Mouse (Mus musculus) liver, adult 2 months (tissue): ENCODE results near the gene Mgme1. TPM values are rescaled to one million over a fixed set of nuclear protein-coding genes. Genes with fewer than 3 reads are reported as not detected.

Experiments
- DNase-seq: peaks from one replicate; pipeline ENCODE4 v3.0.0-alpha.2; 2011; ENCODE audit warnings: low read depth, low spot score; ENCODE audit errors: extremely low read depth
- H3K27ac ChIP-seq: fragments of 200-500 bp; replicated peaks from 2 replicates; pipeline ENCODE4 v1.5.1; 2012; ENCODE audit warnings: low read depth, mild to moderate bottlenecking, control low read depth, inconsistent platforms, low read length; ENCODE audit not compliant: insufficient read depth
- H3K27me3 ChIP-seq: fragments of 200-500 bp; 2 replicates; pipeline ENCODE4 v1.6.1; 2012; ENCODE audit warnings: mild to moderate bottlenecking, moderate library complexity, low read length, inconsistent platforms; ENCODE audit not compliant: control insufficient read depth, insufficient read depth
- H3K36me3 ChIP-seq: fragments of 200-500 bp; 2 replicates; pipeline ENCODE4 v1.6.1; 2012; ENCODE audit warnings: low read length, inconsistent platforms; ENCODE audit not compliant: control insufficient read depth, insufficient read depth
- H3K4me1 ChIP-seq: fragments of 200-500 bp; 2 replicates; pipeline ENCODE4 v1.6.1; 2011; ENCODE audit warnings: low read length; ENCODE audit not compliant: control insufficient read depth, insufficient read depth
- H3K4me3 ChIP-seq: fragments of 200-500 bp; 2 replicates; pipeline ENCODE4 v1.5.1; 2011; ENCODE audit warnings: low read depth, mild to moderate bottlenecking, control low read depth, low read length, moderate library complexity; ENCODE audit not compliant: insufficient read depth
- H3K79me2 ChIP-seq: fragments of 200-500 bp; 2 replicates; pipeline ENCODE4 v1.6.1; 2012; ENCODE audit warnings: inconsistent platforms, mild to moderate bottlenecking, low read length, moderate library complexity; ENCODE audit not compliant: control insufficient read depth, insufficient read depth
- H3K9ac ChIP-seq: fragments of 200-500 bp; 2 replicates; pipeline ENCODE4 v1.6.1; 2012; ENCODE audit warnings: low read depth, mild to moderate bottlenecking, control low read depth, inconsistent platforms, low read length
- CTCF ChIP-seq: fragments of 200-500 bp; IDR thresholded peaks from 2 replicates; pipeline ENCODE4 v1.5.1; 2011; ENCODE audit warnings: low read depth, low read length, control low read depth
- POLR2A ChIP-seq: fragments of 200-500 bp; IDR thresholded peaks from 2 replicates; pipeline ENCODE4 v1.6.1; 2011; ENCODE audit warnings: low read length, control low read depth; ENCODE audit not compliant: insufficient read depth; ENCODE audit errors: extremely low read depth
- WGBS: fragments of 180-500 bp; shearing (Covaris S2); methylation state at CpG from one replicate; pipeline ENCODE4 v1.1.7; 2018; 5-methylcytosine and 5-hydroxymethylcytosine counted together
- polyA plus RNA-seq: library from polyadenylated mRNA; depleted of rRNA; stranded (reverse); fragments of >200 nt; gene quantifications from 2 replicates; pipeline ENCODE4 v1.2.3, GENCODE M21; 2012; rRNA removed
- total RNA-seq: library from RNA; depleted of rRNA; stranded (reverse); fragments of >200 nt; gene quantifications from 2 replicates; pipeline ENCODE4 v1.2.3, GENCODE M21; 2014; rRNA removed

Mgme1 gene
- total and polyA plus RNA-seq, 2 experiments = 3.0 to 7.2 TPM

DNA sequence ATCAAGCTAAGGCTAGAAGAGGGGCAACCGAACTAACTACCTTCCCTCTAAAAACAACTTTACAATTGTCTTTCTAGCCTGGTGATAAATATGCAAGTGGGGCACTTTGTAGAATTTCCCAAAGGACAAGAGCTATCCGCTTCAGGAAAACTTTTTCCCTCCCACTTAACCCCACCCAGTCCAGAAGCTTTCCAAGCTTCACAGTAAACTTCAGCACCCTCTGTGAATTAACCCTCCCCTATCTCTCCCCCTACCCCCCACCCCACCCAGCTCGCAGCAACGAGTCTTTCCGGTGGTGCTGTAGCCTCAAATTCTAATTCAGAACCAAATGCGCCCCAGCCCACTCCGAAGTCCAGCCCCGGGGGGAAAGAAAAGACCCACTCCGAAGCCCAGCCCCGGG, 59.0 kb downstream of the Mgme1 start:
- no peaks in the 10 kb centered on the region for H3K79me2 ChIP-seq
- DNase-seq = no peak
- H3K9ac ChIP-seq = no peak overlapping the region
- TF ChIP-seq POLR2A (no peak), CTCF (no peak)
- no peak overlapping the region for H3K27ac ChIP-seq
- H3K4me3 ChIP-seq = no peak overlapping the region
- WGBS = 20% methylated on average over 10 of the region's 10 CpGs
- H3K4me1 ChIP-seq = peaks cover 4% of the 10 kb centered on the region; the same call in 1 of the 2 replicates
- H3K27me3 ChIP-seq = peaks cover 28% of the 10 kb centered on the region
- no peaks in the 10 kb centered on the region for H3K36me3 ChIP-seq

DNA sequence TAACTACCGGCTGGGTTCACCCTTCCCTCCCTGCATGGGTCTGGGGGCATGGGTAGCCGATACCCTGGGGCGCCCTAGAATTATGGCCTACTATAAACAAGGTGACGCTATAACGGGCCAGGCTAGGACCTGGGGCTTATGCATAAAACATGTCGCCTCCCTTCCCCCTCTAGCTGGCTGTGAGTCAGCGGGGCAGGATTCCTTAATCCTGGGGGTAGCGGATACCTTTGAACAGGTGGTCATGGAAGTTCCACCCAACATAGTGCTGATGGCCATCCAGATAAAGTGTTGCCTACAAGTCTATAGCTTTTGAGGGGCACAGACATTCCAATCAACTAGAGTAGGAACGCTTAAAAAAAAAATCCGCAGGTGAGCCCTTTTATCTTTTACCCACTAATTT, 59.5 kb downstream of the Mgme1 start:
- Histone ChIP-seq H3K27me3 (peaks cover 28% of the 10 kb centered on the region), H3K4me3 (no peak overlapping the region)

DNA sequence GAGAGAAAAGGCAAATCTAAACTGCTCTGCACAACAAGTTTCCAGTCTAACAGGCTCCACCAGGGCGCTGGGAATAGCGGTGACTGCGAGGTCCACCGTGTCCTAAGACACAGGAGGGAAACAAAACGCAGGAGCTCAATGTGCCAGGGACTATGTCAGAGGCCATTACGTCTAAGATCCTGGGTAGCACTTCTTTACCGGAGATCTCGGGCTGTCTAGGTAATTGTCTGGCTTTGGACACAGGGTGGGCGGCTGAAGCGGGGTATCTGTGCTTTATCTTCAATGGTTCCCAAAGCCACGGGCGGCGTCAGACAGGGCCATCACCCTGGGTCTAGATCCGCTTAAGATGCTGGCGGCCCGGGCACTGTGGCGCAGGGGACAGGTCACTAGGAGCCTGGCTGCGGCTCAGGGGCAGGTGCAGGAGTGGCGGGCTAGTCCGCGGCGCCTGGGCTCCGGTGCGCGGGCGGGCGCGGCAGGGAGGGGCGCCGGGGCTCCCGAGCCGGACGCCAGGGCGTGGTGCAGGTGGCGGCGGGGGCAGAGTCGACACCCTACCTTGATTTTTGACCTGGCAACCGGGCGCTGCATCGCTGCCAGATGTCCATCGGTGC, 60.0 kb downstream of the Mgme1 start:
- DNase-seq = no peak
- no peak overlapping the region for H3K9ac ChIP-seq
- H3K4me3 ChIP-seq = peak overlapping the region; percentile 53; the same call in 1 of the 2 replicates
- TF ChIP-seq POLR2A (no peak), CTCF (no peak)
- H3K79me2 ChIP-seq = no peaks in the 10 kb centered on the region
- no peak overlapping the region for H3K27ac ChIP-seq
- no peaks in the 10 kb centered on the region for H3K36me3 ChIP-seq
- H3K27me3 ChIP-seq = peaks cover 28% of the 10 kb centered on the region
- 2% methylated on average over 41 of the region's 41 CpGs for WGBS
- H3K4me1 ChIP-seq = peaks cover 4% of the 10 kb centered on the region; the same call in 1 of the 2 replicates

More for the DNA sequence above, 59.5 kb downstream of the Mgme1 start:
- no peak overlapping the region for H3K9ac ChIP-seq
- peaks cover 4% of the 10 kb centered on the region; the same call in 1 of the 2 replicates for H3K4me1 ChIP-seq
- no peaks in the 10 kb centered on the region for H3K36me3 ChIP-seq
- 15% methylated on average over 10 of the region's 10 CpGs for WGBS
- TF ChIP-seq POLR2A (no peak), CTCF (no peak)
- H3K27ac ChIP-seq = no peak overlapping the region
- H3K79me2 ChIP-seq = no peaks in the 10 kb centered on the region
- no peak for DNase-seq

Other genes starting within 250 kb of the Mgme1 start
- not detected in 2 replicates for gene Banf2, start 237.6 kb upstream of the Mgme1 start, total RNA-seq
- gene Banf2, start 237.6 kb upstream of the Mgme1 start, polyA plus RNA-seq = not detected in 2 replicates
- 60.3 and 62.4 TPM in 2 replicates for gene Snx5, start 243 bp downstream of the Mgme1 start, total RNA-seq
- 17.2 and 21.8 TPM in 2 replicates for gene Snx5, start 243 bp downstream of the Mgme1 start, polyA plus RNA-seq
- gene Ovol2, start 61.5 kb downstream of the Mgme1 start, total RNA-seq = 0.18 TPM in 1 of 2 replicates, not detected in the other
- not detected in 2 replicates for gene Ovol2, start 61.5 kb downstream of the Mgme1 start, polyA plus RNA-seq
- 10.2 and 16.4 TPM in 2 replicates for gene Kat14, start 98.3 kb downstream of the Mgme1 start, total RNA-seq
- gene Kat14, start 98.3 kb downstream of the Mgme1 start, polyA plus RNA-seq = 15.8 TPM in 2 replicates
- gene Pet117, start 98.3 kb downstream of the Mgme1 start, total RNA-seq = not detected in 2 replicates
- not detected in 2 replicates for gene Pet117, start 98.3 kb downstream of the Mgme1 start, polyA plus RNA-seq